ENCODE assay signal across 8 mouse cellular contexts in the genomic region with DNA sequence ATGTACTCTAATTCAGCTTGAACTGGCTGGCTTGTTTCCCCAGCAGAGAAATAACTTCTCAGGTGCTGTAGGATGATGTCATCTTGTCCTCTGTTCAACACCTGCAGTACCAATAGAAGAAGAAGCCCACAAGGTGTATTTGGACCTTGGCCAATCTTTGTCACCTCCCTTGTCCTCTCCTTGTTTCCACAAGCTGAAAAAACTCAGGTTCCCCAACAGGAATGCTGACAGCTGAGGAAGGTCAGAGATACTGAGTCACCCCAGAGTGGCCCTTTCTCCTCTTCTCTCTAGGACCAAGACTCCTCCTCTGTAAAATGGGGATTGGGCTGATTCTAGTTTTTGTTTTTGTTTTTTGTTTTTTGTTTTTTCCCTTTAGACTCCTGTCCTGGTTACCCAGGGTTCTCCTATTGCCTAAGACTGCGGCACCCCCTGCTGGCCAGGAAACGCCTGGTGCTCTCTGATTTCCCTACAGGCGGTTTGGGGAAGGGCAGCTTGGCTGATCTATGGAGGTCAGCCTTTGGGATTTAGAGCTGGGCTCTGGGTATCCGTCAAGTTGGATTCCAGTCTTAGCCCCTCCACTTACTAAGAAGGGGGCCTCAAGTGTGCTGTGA. TPM values are rescaled to one million over a fixed set of nuclear protein-coding genes. Genes with fewer than 3 reads are reported as not detected.
A peak's percentile ranks its signal among the peaks of the same experiment; 100 is the strongest.
DNase-seq lines count a peak whose midpoint lies in the region; ATAC-seq lines count a peak whose summit lies in the region.

No protein-coding gene starts in this region.

- H3K27ac ChIP-seq in neural tube, embryonic 15.5 days (replicated peaks), result no peak overlapping the region
- H3K27ac ChIP-seq in limb, embryonic 13.5 days, result no peak overlapping the region
- H3K27ac ChIP-seq in stomach, embryonic 14.5 days (ENCODE audit: low read length), result no peak overlapping the region

- H3K27me3 ChIP-seq in neural tube, embryonic 15.5 days (replicated peaks), result no peaks in the 10 kb centered on the region
- H3K27me3 ChIP-seq in limb, embryonic 13.5 days, result no peaks in the 10 kb centered on the region
- H3K27me3 ChIP-seq in stomach, embryonic 14.5 days (ENCODE audit: control insufficient read depth, insufficient read depth, low read length), result no peaks in the 10 kb centered on the region

- 2% methylated on average over 4 of the region's 4 CpGs for WGBS in neural tube, embryonic 15.5 days
- 2% methylated on average over 4 of the region's 4 CpGs for WGBS in limb, embryonic 13.5 days
- WGBS in stomach, embryonic 14.5 days, result 7% methylated on average over 4 of the region's 4 CpGs

- no peak overlapping the region for H3K4me3 ChIP-seq in neural tube, embryonic 15.5 days (replicated peaks)
- H3K4me3 ChIP-seq in limb, embryonic 13.5 days, result no peak overlapping the region
- no peak overlapping the region for H3K4me3 ChIP-seq in stomach, embryonic 14.5 days (ENCODE audit: low read depth, low read length)

- ATAC-seq in neural tube, embryonic 15.5 days (ENCODE audit: low FRiP score), result no peak
- ATAC-seq in limb, embryonic 13.5 days (ENCODE audit: low FRiP score, low read depth), result peak; percentile 30; the same call in 1 of the 2 replicates
- peak; percentile 75 for ATAC-seq in stomach, embryonic 14.5 days (ENCODE audit: insufficient number of reproducible peaks, insufficient read depth, low FRiP score, low read depth)

- peak; percentile 77 for DNase-seq in neural tube, embryonic 10.5 days (ENCODE audit: extremely low spot score, low spot score)
- peak; percentile 90 for DNase-seq in embryo, embryonic 10 days (ENCODE audit: low spot score)
- DNase-seq in gastrocnemius, postnatal 25 days, result peak; percentile 70
- DNase-seq in kidney, adult 9 months, result peak; percentile 93
- peak; percentile 90 for DNase-seq in naive thymus-derived CD4-positive, alpha-beta T cell, adult 2 months (ENCODE audit: low read depth)

- no peak overlapping the region for H3K9ac ChIP-seq in neural tube, embryonic 15.5 days (replicated peaks)
- no peak overlapping the region for H3K9ac ChIP-seq in limb, embryonic 13.5 days
- H3K9ac ChIP-seq in stomach, embryonic 14.5 days (replicated peaks; ENCODE audit: low read depth, low read length), result no peak overlapping the region

- no peaks in the 10 kb centered on the region for H3K36me3 ChIP-seq in neural tube, embryonic 15.5 days
- H3K36me3 ChIP-seq in limb, embryonic 13.5 days, result no peaks in the 10 kb centered on the region
- H3K36me3 ChIP-seq in stomach, embryonic 14.5 days (ENCODE audit: control insufficient read depth, insufficient read depth, low read length), result no peaks in the 10 kb centered on the region

- H3K9me3 ChIP-seq in neural tube, embryonic 15.5 days (replicated peaks), result no peaks in the 10 kb centered on the region
- no peaks in the 10 kb centered on the region for H3K9me3 ChIP-seq in limb, embryonic 13.5 days
- H3K9me3 ChIP-seq in stomach, embryonic 14.5 days (ENCODE audit: control insufficient read depth, low read depth, low read length), result no peaks in the 10 kb centered on the region

- no peak overlapping the region for H3K4me2 ChIP-seq in neural tube, embryonic 15.5 days
- no peak overlapping the region for H3K4me2 ChIP-seq in limb, embryonic 13.5 days (replicated peaks)
- no peak overlapping the region for H3K4me2 ChIP-seq in stomach, embryonic 14.5 days (replicated peaks; ENCODE audit: low read depth, low read length)

- H3K4me1 ChIP-seq in neural tube, embryonic 15.5 days, result peaks cover 5% of the 10 kb centered on the region; the same call in 1 of the 2 replicates
- no peaks in the 10 kb centered on the region for H3K4me1 ChIP-seq in limb, embryonic 13.5 days
- H3K4me1 ChIP-seq in stomach, embryonic 14.5 days (ENCODE audit: control insufficient read depth, insufficient read depth, low read length), result 0 out of 2 replicates have a peak, but pooled peaks cover 2% of the 10 kb centered on the region

RNA-seq across cellular contexts. Expression of a gene that starts 26.4 kb away (rescaled TPM):
- 104 and 107 TPM in 2 replicates for polyA plus RNA-seq in neural tube, embryonic 15.5 days (2015; fragmentation: Nextera tagmentation; extraction: Ambion mirVana)
- total RNA-seq in gastrocnemius, postnatal 25 days (2021), result 1 to 10 TPM; 4.2 to 4.4 TPM
- polyA plus RNA-seq in limb, embryonic 13.5 days (2015; fragmentation: Nextera tagmentation; extraction: Ambion mirVana), result 44.0 and 44.8 TPM in 2 replicates
- polyA plus RNA-seq in stomach, embryonic 14.5 days (2014; fragmentation: Nextera tagmentation; extraction: Ambion mirVana), result 45.7 and 49.9 TPM in 2 replicates

RNA-seq across cellular contexts. Expression of a gene that starts 31.7 kb away (rescaled TPM):
- 26.1 and 39.5 TPM in 2 replicates for polyA plus RNA-seq in neural tube, embryonic 15.5 days (2015; fragmentation: Nextera tagmentation; extraction: Ambion mirVana)
- total RNA-seq in gastrocnemius, postnatal 25 days (2021), result 10 to 100 TPM in 1 of 2 experiments, 1 to 10 TPM in 1; 10.0 to 10.1 TPM
- polyA plus RNA-seq in limb, embryonic 13.5 days (2015; fragmentation: Nextera tagmentation; extraction: Ambion mirVana), result 103 and 105 TPM in 2 replicates
- polyA plus RNA-seq in stomach, embryonic 14.5 days (2014; fragmentation: Nextera tagmentation; extraction: Ambion mirVana), result 105 and 107 TPM in 2 replicates
